Mouse (Mus musculus): Measurements from ENCODE around the gene Avp.

DNA sequence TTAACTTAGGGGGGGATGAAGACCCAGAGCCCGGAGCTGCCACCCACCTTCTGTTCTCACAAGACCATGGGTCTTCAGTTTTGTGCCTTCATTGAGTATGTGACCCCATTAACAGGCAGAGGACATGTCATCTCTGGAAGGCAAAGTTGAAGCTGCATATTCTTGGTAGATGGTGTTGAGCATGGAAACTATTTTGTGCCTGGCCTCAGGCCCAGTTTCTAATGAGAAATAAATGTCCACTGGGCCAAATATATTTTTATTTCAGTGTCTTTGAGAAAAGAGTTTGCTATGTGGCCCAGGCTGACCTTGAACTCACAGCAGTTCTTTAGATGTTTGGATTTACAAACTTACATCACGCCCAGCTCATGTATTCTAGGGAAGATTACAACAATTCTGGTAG is 7.4 kb upstream of the Avp start:
- TF ChIP-seq CTCF (conservative IDR thresholded peaks at IDR 0.05; ENCODE audit: insufficient read depth, insufficient read length, low read depth, low read length) (no peak), POLR2A (IDR thresholded peaks at IDR 0.05; ENCODE audit: low read depth, low read length) (no peak)
